16 mouse cellular contexts compared by ENCODE assay signal in the genomic region with DNA sequence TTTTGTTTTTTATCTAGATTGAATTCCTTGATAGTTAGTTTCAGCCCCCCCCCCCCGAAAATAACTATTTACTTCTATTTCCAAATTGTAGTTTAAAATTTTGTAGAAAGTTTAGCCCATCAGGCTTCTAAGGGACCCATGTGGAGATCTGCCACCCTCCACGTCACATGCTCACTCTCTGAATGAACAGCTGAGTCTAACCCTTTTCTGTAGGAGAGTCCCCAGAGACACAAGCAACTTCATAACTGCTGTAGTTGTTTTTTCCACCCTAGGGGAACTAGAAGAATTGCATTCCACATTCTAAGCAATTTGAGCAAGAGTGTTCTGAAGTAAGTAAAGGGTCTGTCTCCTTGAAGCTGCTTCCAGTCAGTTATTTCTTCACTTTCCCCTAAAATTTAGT.
"Had no signal": no experiment of that assay in that cellular context is flagged by ENCODE, and none has a peak within 500 bp of the region (broad histone marks: within the 10 kb centered on the region; RNA-seq: fewer than 3 reads in every experiment).

No protein-coding gene starts in this region.

- DNase-seq: kidney, adult 2 months; kidney, postnatal 10 days; kidney, postnatal 4 days; left cerebral cortex, postnatal 4 days; liver, embryonic 13.5 days; lung, adult 2 months; thymus, adult 2 months; thymus, postnatal 14 days; thymus, postnatal 4 days had no signal

- H3K9me3 ChIP-seq: kidney, embryonic 15.5 days; limb, embryonic 13.5 days; liver, embryonic 13.5 days; megakaryocyte, embryonic 14.5 days; midbrain, embryonic 10.5 days; midbrain, embryonic 13.5 days had no signal

- H3K9ac ChIP-seq: kidney, embryonic 15.5 days; limb, embryonic 13.5 days; liver, embryonic 13.5 days; midbrain, embryonic 13.5 days had no signal

- H3K27me3 ChIP-seq: kidney, embryonic 15.5 days; limb, embryonic 13.5 days; liver, embryonic 13.5 days; megakaryocyte, embryonic 14.5 days; midbrain, embryonic 13.5 days had no signal

- H3K4me3 ChIP-seq: kidney, embryonic 15.5 days; limb, embryonic 13.5 days; liver, embryonic 13.5 days; megakaryocyte, embryonic 14.5 days; midbrain, embryonic 10.5 days; midbrain, embryonic 13.5 days had no signal

- H3K4me1 ChIP-seq: kidney, embryonic 15.5 days; limb, embryonic 13.5 days; liver, embryonic 13.5 days; megakaryocyte, embryonic 14.5 days had no signal

- H3K27ac ChIP-seq: kidney, embryonic 15.5 days; limb, embryonic 13.5 days; liver, embryonic 13.5 days; midbrain, embryonic 10.5 days; midbrain, embryonic 13.5 days; stomach, postnatal 0 days had no signal

- ATAC-seq: midbrain, embryonic 13.5 days; midbrain, embryonic 16.5 days had no signal

- H3K36me3 ChIP-seq: kidney, embryonic 15.5 days; limb, embryonic 13.5 days; liver, embryonic 13.5 days; midbrain, embryonic 10.5 days; midbrain, embryonic 13.5 days had no signal

- H3K4me2 ChIP-seq: kidney, embryonic 15.5 days; limb, embryonic 13.5 days; liver, embryonic 13.5 days; midbrain, embryonic 13.5 days had no signal
